In genomic region chr12:107216119-107216518, GRCm38 (mm10) we compare ENCODE assay signal across 29 mouse cellular contexts.
A peak's percentile ranks its signal among the peaks of the same experiment; 100 is the strongest.
DNase-seq lines count a peak whose midpoint lies in the region; ATAC-seq and TF ChIP-seq lines count a peak whose summit lies in the region.
"Had no signal": no experiment of that assay in that cellular context is flagged by ENCODE, and none has a peak within 500 bp of the region (broad histone marks: within the 10 kb centered on the region; RNA-seq: fewer than 3 reads in every experiment).

No protein-coding gene starts in this region.

- no peak overlapping the region for H3K4me2 ChIP-seq in hindbrain, postnatal 0 days (ENCODE audit: low read depth, low read length)
- H3K4me2 ChIP-seq in hindbrain, embryonic 14.5 days (replicated peaks): no peak overlapping the region
- no peak overlapping the region for H3K4me2 ChIP-seq in forebrain, embryonic 16.5 days (ENCODE audit: low read length)
- H3K4me2 ChIP-seq in midbrain, embryonic 15.5 days: no peak overlapping the region
- H3K4me2 ChIP-seq: intestine, embryonic 15.5 days; neural tube, embryonic 15.5 days had no signal

- H3K9me3 ChIP-seq in hindbrain, postnatal 0 days (ENCODE audit: low read length): no peaks in the 10 kb centered on the region
- H3K9me3 ChIP-seq in hindbrain, embryonic 14.5 days (ENCODE audit: control insufficient read depth, low read length): no peaks in the 10 kb centered on the region
- H3K9me3 ChIP-seq in forebrain, embryonic 16.5 days (ENCODE audit: control insufficient read depth, low read length): no peaks in the 10 kb centered on the region
- no peaks in the 10 kb centered on the region for H3K9me3 ChIP-seq in midbrain, embryonic 15.5 days
- H3K9me3 ChIP-seq: hindbrain, embryonic 10.5 days; intestine, embryonic 15.5 days; neural tube, embryonic 15.5 days had no signal

- H3K36me3 ChIP-seq in hindbrain, postnatal 0 days (ENCODE audit: insufficient read depth, low read length): no peaks in the 10 kb centered on the region
- no peaks in the 10 kb centered on the region for H3K36me3 ChIP-seq in hindbrain, embryonic 14.5 days (replicated peaks; ENCODE audit: control insufficient read depth, insufficient read depth)
- H3K36me3 ChIP-seq in forebrain, embryonic 16.5 days (ENCODE audit: control insufficient read depth, insufficient read depth): no peaks in the 10 kb centered on the region
- H3K36me3 ChIP-seq in midbrain, embryonic 15.5 days (replicated peaks): no peaks in the 10 kb centered on the region
- H3K36me3 ChIP-seq: hindbrain, embryonic 10.5 days; intestine, embryonic 15.5 days; neural tube, embryonic 15.5 days had no signal

- DNase-seq in hindbrain, postnatal 0 days (ENCODE audit: low spot score): peak; percentile 20
- DNase-seq in hindbrain, embryonic 14.5 days (ENCODE audit: low spot score): no peak
- DNase-seq in brain, embryonic 18.5 days (ENCODE audit: low read depth, low spot score): peak; percentile 12
- DNase-seq in urinary bladder, adult 18-20 months (ENCODE audit: low spot score in 2 of 2): no peak
- DNase-seq: adrenal gland, postnatal 25 days; cerebellum, adult 2 months; cerebellum, postnatal 25 days; gastrocnemius, postnatal 10 days; heart, postnatal 14 days; kidney, adult 2 months; kidney, postnatal 36 days; layer of hippocampus, postnatal 36 days; left cerebral cortex, postnatal 4 days; liver; lung, adult 2 months; lung, postnatal 10 days; right cerebral cortex, adult 18-20 months; thymus, adult 2 months; thymus, postnatal 36 days had no signal

- WGBS in hindbrain, postnatal 0 days: 29% methylated on average over 8 of the region's 8 CpGs
- WGBS in hindbrain, embryonic 14.5 days: 43% methylated on average over 8 of the region's 8 CpGs
- WGBS in forebrain, embryonic 16.5 days: 8% methylated on average over 8 of the region's 8 CpGs
- 19% methylated on average over 8 of the region's 8 CpGs for WGBS in midbrain, embryonic 15.5 days

- no peak overlapping the region for H3K4me3 ChIP-seq in hindbrain, postnatal 0 days (ENCODE audit: low read length)
- no peak overlapping the region for H3K4me3 ChIP-seq in hindbrain, embryonic 14.5 days (replicated peaks; ENCODE audit: low read length)
- H3K4me3 ChIP-seq in forebrain, embryonic 16.5 days (replicated peaks; ENCODE audit: low read length): no peak overlapping the region
- H3K4me3 ChIP-seq in midbrain, embryonic 15.5 days: no peak overlapping the region
- H3K4me3 ChIP-seq: hindbrain, embryonic 10.5 days; intestine, embryonic 15.5 days; neural tube, embryonic 15.5 days had no signal

- no peaks in the 10 kb centered on the region for H3K27me3 ChIP-seq in hindbrain, postnatal 0 days (ENCODE audit: insufficient read depth, low read length)
- H3K27me3 ChIP-seq in hindbrain, embryonic 14.5 days (ENCODE audit: control insufficient read depth, insufficient read depth, low read length): no peaks in the 10 kb centered on the region
- H3K27me3 ChIP-seq in forebrain, embryonic 16.5 days (replicated peaks; ENCODE audit: control insufficient read depth, insufficient read depth, low read length): no peaks in the 10 kb centered on the region
- H3K27me3 ChIP-seq in midbrain, embryonic 15.5 days (replicated peaks): no peaks in the 10 kb centered on the region
- H3K27me3 ChIP-seq: intestine, embryonic 15.5 days; neural tube, embryonic 15.5 days had no signal

- no peak for TF ChIP-seq CTCF in hindbrain, postnatal 0 days (IDR thresholded peaks at IDR 0.05; ENCODE audit: low read depth)

- no peak for ATAC-seq in hindbrain, postnatal 0 days
- ATAC-seq in hindbrain, embryonic 14.5 days (ENCODE audit: low FRiP score): no peak
- peak; percentile 76 for ATAC-seq in forebrain, embryonic 16.5 days
- ATAC-seq in midbrain, embryonic 15.5 days (replicated peaks): 0 out of 2 replicates have a peak, but pooled peaks have one; percentile 33
- no peak for ATAC-seq in granulocyte monocyte progenitor cell, adult 5-6 weeks (replicated peaks; ENCODE audit: poor library complexity, severe bottlenecking)
- ATAC-seq: CD4-positive, CD25-positive, alpha-beta regulatory T cell, adult 4 months; hindbrain, embryonic 16.5 days; intestine, embryonic 15.5 days had no signal

- H3K27ac ChIP-seq in hindbrain, postnatal 0 days: no peak overlapping the region
- H3K27ac ChIP-seq in hindbrain, embryonic 14.5 days: no peak overlapping the region
- H3K27ac ChIP-seq in forebrain, embryonic 16.5 days (ENCODE audit: low read length): no peak overlapping the region
- no peak overlapping the region for H3K27ac ChIP-seq in midbrain, embryonic 15.5 days
- H3K27ac ChIP-seq: hindbrain, embryonic 10.5 days; intestine, embryonic 15.5 days; liver, embryonic 14.5 days; macrophage; neural tube, embryonic 15.5 days had no signal

- H3K4me1 ChIP-seq in hindbrain, postnatal 0 days (ENCODE audit: insufficient read depth, low read length): no peaks in the 10 kb centered on the region
- H3K4me1 ChIP-seq in hindbrain, embryonic 14.5 days (replicated peaks; ENCODE audit: control insufficient read depth, insufficient read depth, low read length): no peaks in the 10 kb centered on the region
- peaks cover 7% of the 10 kb centered on the region for H3K4me1 ChIP-seq in forebrain, embryonic 16.5 days (replicated peaks; ENCODE audit: control insufficient read depth, insufficient read depth, low read length)
- peaks cover 7% of the 10 kb centered on the region for H3K4me1 ChIP-seq in midbrain, embryonic 15.5 days
- H3K4me1 ChIP-seq: intestine, embryonic 15.5 days had no signal

- H3K9ac ChIP-seq in hindbrain, postnatal 0 days (replicated peaks; ENCODE audit: low read length): no peak overlapping the region
- H3K9ac ChIP-seq in hindbrain, embryonic 14.5 days: no peak overlapping the region
- H3K9ac ChIP-seq in forebrain, embryonic 16.5 days (replicated peaks; ENCODE audit: low read depth, low read length): no peak overlapping the region
- H3K9ac ChIP-seq in midbrain, embryonic 15.5 days: no peak overlapping the region
- H3K9ac ChIP-seq: intestine, embryonic 15.5 days; liver, embryonic 14.5 days; neural tube, embryonic 15.5 days had no signal

Comparison
In these comparisons a context has a peak if more than half of its experiments do, and no peak if none do; other contexts are left out.
1. DNase-seq: peak in hindbrain, postnatal 0 days (single experiment) and brain, embryonic 18.5 days (single experiment); none in hindbrain, embryonic 14.5 days (single experiment) and urinary bladder, adult 18-20 months (0 of 2).
2. ATAC-seq: peak in forebrain, embryonic 16.5 days (single experiment) and midbrain, embryonic 15.5 days (single experiment); none in hindbrain, postnatal 0 days (single experiment), hindbrain, embryonic 14.5 days (single experiment) and granulocyte monocyte progenitor cell, adult 5-6 weeks (single experiment).